Mouse (Mus musculus) lung, postnatal 25 days (tissue): ENCODE results near the gene Agl.
"Not testable (repeated sequence)": the region's sequence is repeated elsewhere in the genome, so short reads cannot be mapped to it uniquely, and the experiment has no call there.

Source experiments
- DNase-seq: peaks from one replicate; pipeline ENCODE4 v3.0.0; 2022; ENCODE audit warnings: low spot score

Agl gene

DNA sequence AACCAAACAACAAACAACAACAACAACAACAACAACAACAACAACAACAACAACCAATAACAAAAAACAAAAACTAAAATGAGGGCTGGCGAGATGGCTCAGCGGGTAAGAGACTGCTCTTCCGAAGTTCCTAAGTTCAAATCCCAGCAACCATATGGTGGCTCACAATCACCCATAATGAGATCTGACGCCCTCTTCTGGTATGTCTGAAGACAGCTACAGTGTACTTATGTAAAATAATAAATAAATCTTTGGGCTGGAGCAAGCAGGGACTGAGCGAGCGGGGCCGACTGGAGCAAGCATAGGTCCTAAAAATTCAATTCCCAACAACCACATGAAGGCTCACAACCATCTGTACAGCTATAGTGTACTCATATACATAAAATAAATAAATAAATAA is 60.3 kb downstream of the Agl start:
- DNase-seq: not testable (repeated sequence)

DNA sequence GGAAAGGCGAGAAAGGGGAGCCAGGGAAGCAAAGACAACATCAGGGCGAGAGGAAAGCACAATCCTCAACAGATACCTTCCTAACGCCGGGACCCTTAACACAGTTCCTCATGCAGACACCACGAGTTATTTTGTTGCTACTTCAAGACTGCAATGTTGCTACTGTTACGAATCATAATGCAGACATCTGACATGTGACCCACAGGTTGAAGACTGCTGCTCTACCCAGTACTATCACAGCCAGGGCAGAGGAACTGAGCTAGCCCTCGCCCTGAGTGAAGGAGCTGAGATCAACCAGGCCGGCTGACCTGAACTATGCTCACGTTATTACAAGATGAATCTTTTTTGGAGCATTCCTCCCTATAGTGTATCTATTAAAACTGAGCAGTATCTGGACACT is 67.0 kb downstream of the Agl start:
- no peak for DNase-seq

DNA sequence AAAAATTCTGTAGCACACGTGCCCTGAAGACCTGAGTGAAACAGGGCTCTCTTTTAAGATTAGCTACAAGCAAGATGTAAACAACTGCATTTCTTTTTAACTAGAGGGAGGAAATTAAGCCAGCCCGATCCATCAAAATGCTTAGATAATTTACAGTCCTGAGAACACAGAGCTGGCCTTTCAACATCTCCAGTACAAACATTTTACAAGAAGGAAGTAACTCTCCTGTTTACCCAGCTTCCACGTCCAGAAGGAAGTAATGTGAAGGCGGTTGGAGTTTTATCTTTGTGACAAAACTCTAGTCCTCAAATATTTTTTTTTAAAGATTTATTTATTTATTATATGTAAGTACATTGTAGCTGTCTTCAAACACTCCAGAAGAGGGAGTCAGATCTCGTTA is 67.9 kb downstream of the Agl start:
- no peak for DNase-seq

DNA sequence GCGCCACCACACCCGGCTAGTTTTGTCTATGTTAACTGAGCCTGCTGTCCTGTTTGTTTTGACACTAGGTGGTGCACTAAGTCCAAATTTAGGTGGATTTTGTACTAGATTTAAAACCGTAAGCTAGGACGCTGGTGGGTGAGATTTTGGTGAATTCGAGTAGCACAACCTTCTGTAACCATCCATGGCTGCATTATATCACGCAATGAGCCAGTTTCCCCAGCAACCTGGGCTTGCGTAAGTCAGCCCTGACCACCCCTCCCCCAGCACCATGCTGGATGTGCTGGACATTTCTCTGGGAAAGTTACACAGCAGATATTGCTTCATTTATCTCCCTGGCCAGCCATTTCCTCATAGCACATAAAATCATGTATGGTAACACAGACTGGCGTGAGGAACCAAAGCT is 70.6 kb downstream of the Agl start:
- peak; percentile 19 for DNase-seq

- no peak for DNase-seq
Measured at GRCm38 (mm10) chr3:116729483-116730174, 78.3 kb downstream of the Agl start.

GRCm38 (mm10) chr3:116726807-116727206 is 81.2 kb downstream of the Agl start:
- DNase-seq: no peak

DNA sequence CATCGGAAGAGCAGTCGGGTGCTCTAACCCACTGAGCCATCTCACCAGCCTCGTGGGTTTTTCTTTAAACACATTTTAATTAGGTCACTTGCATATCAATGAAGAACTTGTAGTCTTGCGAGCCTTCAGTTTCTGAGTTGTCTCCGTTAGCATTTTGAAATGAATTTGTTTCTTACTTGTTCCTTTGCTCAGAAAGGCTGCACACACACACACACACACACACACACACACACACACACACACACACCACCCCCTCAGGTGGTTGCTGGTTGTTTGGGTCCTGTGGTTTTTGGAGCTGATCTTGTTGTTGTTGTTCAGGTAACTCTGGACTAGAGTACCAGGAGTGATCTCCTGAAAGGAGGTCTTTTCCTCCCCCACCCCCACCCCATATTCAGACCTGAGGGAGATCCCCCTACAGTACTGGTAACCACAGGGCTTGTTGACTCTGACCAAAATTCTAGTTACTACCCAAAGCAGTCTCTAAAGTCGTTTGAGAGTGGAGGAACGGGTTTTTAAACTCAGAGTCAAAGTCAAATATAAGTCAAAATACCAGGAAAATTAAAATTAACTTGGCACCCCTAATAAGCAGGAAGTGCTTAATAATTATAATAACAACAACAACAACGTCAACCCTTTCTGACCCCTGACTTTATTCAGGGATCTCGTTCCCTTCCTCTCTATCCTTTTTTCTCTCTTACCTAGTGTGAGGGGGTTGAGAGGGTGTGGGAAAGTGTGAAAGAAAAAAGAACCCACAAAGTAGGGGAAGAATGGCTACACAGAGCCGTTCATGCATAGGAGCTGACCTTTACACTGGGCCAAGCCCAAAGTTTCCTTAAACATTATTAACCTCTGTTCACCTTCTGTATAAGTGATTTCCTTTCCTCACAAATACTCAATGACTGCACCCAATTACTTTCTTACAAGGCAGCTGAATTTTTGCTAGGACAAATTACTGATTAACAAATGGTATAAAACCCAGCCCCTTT is 84.2 kb downstream of the Agl start:
- DNase-seq: no peak

- DNase-seq: peak; percentile 54
Measured at GRCm38 (mm10) chr3:116722980-116723379, 85.0 kb downstream of the Agl start.

- DNase-seq: no peak
Measured at GRCm38 (mm10) chr3:116718951-116719350, 89.0 kb downstream of the Agl start.

DNA sequence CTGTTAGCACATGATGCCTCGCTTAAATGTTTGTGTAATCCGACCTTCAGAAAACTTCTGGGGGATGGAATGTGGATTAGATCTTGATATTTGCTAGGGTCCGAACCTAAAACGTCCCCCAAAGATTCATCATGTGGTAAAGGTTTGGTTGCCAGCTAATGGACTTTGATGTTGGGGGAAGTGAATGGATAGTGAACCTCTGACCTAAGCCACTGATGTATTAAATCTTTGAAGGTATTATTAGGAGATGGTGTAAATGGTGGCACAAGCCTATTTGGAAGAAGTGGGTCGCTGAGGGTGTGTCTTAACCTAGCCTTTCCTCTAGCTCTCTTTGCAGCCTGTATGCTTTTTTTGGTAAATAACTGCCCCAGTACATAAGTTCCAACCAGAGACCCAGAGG is 94.9 kb downstream of the Agl start:
- DNase-seq: no peak

GRCm38 (mm10) chr3:116712436-116712881 is 95.5 kb downstream of the Agl start, which contains the start of gene Slc35a3:
Slc35a3 (minus strand) TSS chr3:116712831.
- DNase-seq: no peak

DNA sequence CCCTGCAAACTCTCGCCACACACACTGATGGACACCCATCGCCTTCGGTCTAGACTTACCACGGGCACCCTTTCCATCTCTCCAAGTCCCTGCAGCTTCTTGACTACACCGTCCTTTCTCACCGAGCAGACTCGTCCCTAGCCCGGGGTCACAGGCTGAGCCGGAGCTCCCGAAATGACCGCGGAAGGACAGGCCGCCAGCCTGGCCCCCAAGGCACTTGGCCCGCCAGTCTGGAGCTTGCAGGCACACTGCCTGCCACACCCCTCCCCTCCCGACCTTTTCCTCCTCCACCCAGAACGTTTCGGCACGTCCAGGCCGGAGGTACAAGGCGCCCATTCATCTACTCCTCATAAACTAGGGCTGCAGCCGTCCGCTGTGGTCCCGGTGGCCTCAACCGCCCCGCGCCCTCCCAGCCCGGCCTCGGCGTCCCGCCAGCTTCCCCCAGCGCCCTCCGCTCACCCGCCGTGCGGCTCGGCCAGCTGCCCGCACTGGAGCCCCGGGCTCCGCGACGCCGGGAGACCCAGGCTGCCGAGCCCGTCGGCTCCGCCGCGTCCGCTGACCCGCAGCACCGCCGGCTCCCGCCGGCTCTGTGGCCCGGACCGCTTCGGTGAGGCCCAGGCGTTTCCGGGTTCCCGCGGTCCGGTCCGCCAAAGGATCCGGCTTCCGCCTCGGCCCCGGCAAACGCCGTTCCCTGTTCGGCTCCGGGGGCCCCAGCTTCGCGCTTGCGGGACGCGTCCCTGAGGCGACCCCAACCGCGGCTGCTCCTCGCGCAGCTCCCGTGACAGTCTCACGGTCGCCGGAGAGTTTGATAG is 96.1 kb downstream of the Agl start:
- DNase-seq: peak; percentile 74

- no peak for DNase-seq
Measured at GRCm38 (mm10) chr3:116710941-116711340, 97.0 kb downstream of the Agl start.

GRCm38 (mm10) chr3:116705637-116706204 is 102.2 kb downstream of the Agl start:
- DNase-seq: no peak

- DNase-seq: no peak
Measured at GRCm38 (mm10) chr3:116703835-116704234, 104.1 kb downstream of the Agl start.

- no peak for DNase-seq
Measured at GRCm38 (mm10) chr3:116702647-116703272, 105.2 kb downstream of the Agl start.

- DNase-seq: no peak
Measured at GRCm38 (mm10) chr3:116701601-116702000, 106.4 kb downstream of the Agl start.

DNA sequence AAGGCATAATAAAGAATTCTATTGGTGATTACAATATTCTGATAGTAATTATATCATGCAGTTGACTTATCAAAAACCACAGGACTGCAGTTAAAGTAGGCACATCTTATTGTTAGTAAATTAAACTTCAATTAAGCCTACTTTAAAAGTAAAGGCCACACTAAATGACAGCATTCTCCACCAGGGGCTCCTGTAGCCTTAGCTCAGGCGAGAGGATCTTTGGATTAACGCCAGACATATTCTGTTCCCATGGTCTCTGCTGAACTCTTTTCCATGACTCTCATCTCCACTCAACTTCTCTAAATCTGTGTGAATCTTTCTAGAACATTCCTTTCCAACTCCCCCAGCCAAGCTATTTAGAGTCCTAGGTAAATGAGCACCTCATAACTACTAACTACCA is 109.2 kb downstream of the Agl start:
- DNase-seq: no peak

DNA sequence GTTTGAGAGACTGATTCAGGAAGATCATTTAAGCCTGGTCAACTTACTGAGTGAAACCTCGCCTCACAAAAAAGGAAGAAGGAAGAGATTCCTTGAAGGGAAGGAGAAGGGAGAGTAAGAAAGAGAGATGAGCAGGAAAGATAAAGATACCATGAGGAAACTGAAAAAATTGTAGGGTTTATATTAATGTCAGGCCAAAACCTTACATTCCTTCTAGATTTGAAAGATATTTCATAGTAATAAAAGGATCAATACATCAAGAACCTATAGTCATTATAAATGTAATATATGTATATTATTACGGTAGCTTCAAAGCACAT is 112.3 kb downstream of the Agl start:
- DNase-seq: no peak

DNA sequence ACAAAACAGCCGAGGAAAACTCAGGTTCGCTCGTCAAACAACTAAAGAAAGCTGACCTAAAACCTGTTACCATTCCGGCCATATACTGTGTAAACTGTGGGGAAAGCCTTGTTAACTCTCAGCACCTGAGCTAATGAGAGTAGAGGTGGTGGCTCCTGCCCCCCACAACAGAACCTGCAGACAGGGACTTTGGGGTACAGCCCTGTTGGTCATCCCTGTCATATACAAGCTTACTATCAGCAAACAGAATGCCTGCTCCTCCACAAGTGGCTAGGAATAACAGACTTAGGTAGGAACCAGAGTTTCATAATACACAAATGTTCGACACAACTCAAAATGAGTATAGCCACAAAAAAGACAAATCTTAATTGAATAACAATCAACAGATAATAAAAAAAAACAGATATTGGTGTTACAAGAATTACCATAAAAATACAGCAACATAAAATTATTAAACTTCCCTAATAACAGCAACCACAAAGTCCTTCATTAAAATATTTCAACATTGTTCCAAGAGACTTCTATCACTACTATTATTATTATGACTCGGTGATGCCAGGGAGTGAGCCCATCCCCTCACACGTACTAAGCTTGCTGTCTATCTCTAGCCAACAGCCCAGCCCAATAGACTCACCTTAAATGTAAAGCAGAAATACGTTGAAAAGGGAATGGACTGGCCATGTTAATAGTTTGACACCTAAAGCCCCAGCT is 112.9 kb downstream of the Agl start:
- DNase-seq: no peak

DNA sequence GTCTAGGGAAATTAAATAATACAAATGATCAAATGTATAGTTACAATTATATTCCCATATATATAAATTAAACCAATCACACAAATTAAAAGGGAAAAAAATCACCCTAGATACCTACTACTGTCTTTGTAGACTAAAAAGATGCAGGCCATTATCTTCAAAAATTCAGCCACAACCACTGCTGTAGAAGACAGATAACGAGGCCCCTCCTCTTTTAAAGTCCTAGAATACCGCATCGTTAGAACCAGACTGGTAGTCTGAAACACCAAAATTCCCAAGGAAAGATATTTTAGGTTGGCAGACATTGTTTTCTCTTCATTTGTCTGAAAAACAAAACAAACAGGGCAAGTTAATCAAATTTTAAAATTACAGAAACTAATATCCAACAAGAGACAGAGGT is 113.7 kb downstream of the Agl start:
- no peak for DNase-seq
